Mouse (Mus musculus) bone marrow macrophage, adult 2 months (primary cell): ENCODE measurements around the gene Zmym4. TPM values are rescaled to one million over a fixed set of nuclear protein-coding genes. Genes with fewer than 3 reads are reported as not detected.
"Not testable (repeated sequence)": the region's sequence is repeated elsewhere in the genome, so short reads cannot be mapped to it uniquely, and the experiment has no call there.

ENCODE experiments used
- H3K27ac ChIP-seq: 2 replicates; pipeline ENCODE4 v1.5.1; 2012; ENCODE audit warnings: low read depth, low read length; ENCODE audit not compliant: insufficient read depth
- H3K4me1 ChIP-seq: 2 replicates; pipeline ENCODE4 v1.6.1; 2012; ENCODE audit warnings: low read length; ENCODE audit not compliant: control insufficient read depth, insufficient read depth
- H3K4me3 ChIP-seq: 2 replicates; pipeline ENCODE4 v1.5.1; 2012; ENCODE audit warnings: mild to moderate bottlenecking, low read length, moderate library complexity; ENCODE audit not compliant: insufficient read depth
- CTCF ChIP-seq: IDR thresholded peaks from 2 replicates; pipeline ENCODE4 v1.5.1; 2012; ENCODE audit warnings: low read depth, mild to moderate bottlenecking, low read length, moderate library complexity
- POLR2A ChIP-seq: IDR thresholded peaks from 2 replicates; pipeline ENCODE4 v1.6.1; 2012; ENCODE audit warnings: mild to moderate bottlenecking, low read depth, low read length, borderline replicate concordance
- polyA plus RNA-seq: library from polyadenylated mRNA; stranded (reverse); fragments of >200 nt; gene quantifications from 2 replicates; pipeline ENCODE4 v1.2.4, GENCODE M21; 2012; ENCODE audit not compliant: missing spikeins, insufficient read depth, insufficient read length

Zmym4 gene
- polyA plus RNA-seq: 18.5 and 18.9 TPM in 2 replicates

- H3K4me3 ChIP-seq: peak within 1 kb of the TSS; percentile 72
- H3K27ac ChIP-seq: peak within 1 kb of the TSS; percentile 47
- H3K4me1 ChIP-seq: peaks cover 3% of the 10 kb centered on the region; the same call in 1 of the 2 replicates
- TF ChIP-seq CTCF (no peak), POLR2A (no peak)
Measured at GRCm38 (mm10) chr4:126967864-126968821, at the start of gene Zmym4. Zmym4 (minus strand) TSS chr4:126968135.

GRCm38 (mm10) chr4:127016366-127016765, 48.4 kb upstream of the Zmym4 start:
- TF ChIP-seq POLR2A (no peak), CTCF (no peak)

DNA sequence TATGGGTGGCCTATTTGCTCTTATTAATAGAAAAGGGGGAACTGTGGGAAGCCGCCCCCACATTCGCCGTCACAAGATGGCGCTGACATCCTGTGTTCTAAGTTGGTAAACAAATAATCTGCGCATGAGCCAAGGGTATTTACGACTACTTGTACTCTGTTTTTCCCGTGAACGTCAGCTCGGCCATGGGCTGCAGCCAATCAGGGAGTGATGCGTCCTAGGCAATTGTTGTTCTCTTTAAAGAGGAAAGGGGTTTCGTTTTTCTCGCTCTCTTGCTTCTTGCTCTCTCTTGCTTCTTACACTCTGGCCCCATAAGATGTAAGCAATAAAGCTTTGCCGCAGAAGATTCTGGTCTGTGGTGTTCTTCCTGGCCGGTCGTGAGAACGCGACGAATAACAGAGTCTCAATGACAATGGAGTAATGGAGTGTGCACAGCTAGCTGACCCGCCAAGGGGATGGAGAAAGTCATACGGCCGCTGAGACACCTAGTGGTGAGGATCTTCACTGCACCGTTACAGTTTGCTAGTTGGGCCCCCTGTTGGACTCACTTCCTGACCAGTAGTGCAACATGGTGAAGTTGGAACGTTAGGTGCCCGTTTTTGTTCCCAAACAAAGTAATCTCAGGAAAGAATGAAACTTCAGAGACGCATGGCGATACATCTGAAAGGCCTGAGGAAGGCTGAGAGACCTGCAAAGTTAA, 47.5 kb upstream of the Zmym4 start:
- peak overlapping the region; percentile 59 for H3K4me3 ChIP-seq
- not testable (repeated sequence) for H3K4me1 ChIP-seq
- H3K27ac ChIP-seq: peak overlapping the region; percentile 79

More at GRCm38 (mm10) chr4:127016366-127016765, 48.4 kb upstream of the Zmym4 start:
- Histone ChIP-seq H3K4me1 (no peaks in the 10 kb centered on the region; the same call in 1 of the 2 replicates), H3K4me3 (no peak overlapping the region), H3K27ac (no peak overlapping the region)

GRCm38 (mm10) chr4:127005113-127005936, 37.4 kb upstream of the Zmym4 start:
- Histone ChIP-seq H3K4me1 (no peaks in the 10 kb centered on the region), H3K27ac (no peak overlapping the region), H3K4me3 (no peak overlapping the region)
- TF ChIP-seq CTCF (no peak), POLR2A (no peak)

DNA sequence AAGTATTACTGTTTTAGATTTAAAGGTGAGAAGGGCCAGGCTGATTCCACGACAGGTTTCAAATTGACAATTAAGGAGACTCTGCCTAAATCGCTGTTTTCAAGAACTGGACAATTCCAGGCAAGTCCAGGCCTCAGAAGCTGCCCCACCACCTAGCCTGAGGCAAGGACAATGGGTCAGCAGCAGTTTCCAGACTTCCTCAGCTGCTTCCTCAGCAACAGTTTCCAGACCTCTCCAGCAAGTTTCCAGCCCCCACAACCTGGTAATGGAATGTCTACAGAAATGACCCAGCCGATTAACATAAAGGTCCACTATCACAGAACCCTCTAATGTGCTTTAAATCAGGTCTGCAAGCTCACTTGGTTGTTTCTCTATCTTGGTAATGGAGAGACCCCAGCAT, 36.4 kb upstream of the Zmym4 start:
- Histone ChIP-seq H3K4me1 (no peaks in the 10 kb centered on the region), H3K27ac (no peak overlapping the region), H3K4me3 (no peak overlapping the region)
- no peak for TF ChIP-seq POLR2A
- TF ChIP-seq CTCF: no peak

- TF ChIP-seq CTCF: no peak
- TF ChIP-seq POLR2A: no peak
- Histone ChIP-seq H3K4me1 (no peaks in the 10 kb centered on the region), H3K4me3 (no peak overlapping the region), H3K27ac (no peak overlapping the region)
Measured at GRCm38 (mm10) chr4:127000601-127001105, 32.7 kb upstream of the Zmym4 start.

- not testable (repeated sequence) for H3K4me1 ChIP-seq, H3K27ac ChIP-seq, H3K4me3 ChIP-seq
Measured at GRCm38 (mm10) chr4:126999372-126999771, 31.4 kb upstream of the Zmym4 start.

GRCm38 (mm10) chr4:126992356-126992755, 24.4 kb upstream of the Zmym4 start:
- TF ChIP-seq POLR2A (no peak), CTCF (no peak)
- Histone ChIP-seq H3K27ac (no peak overlapping the region), H3K4me3 (no peak overlapping the region), H3K4me1 (0 out of 2 replicates have a peak, but pooled peaks cover 2% of the 10 kb centered on the region)

GRCm38 (mm10) chr4:126990553-126990952, 22.6 kb upstream of the Zmym4 start:
- Histone ChIP-seq H3K4me1 (0 out of 2 replicates have a peak, but pooled peaks cover 2% of the 10 kb centered on the region), H3K4me3 (no peak overlapping the region), H3K27ac (no peak overlapping the region)
- no peak for TF ChIP-seq POLR2A
- no peak for TF ChIP-seq CTCF

GRCm38 (mm10) chr4:126988503-126988902, 20.6 kb upstream of the Zmym4 start:
- no peak overlapping the region for H3K27ac ChIP-seq
- no peak for TF ChIP-seq CTCF
- TF ChIP-seq POLR2A: no peak
- H3K4me3 ChIP-seq: no peak overlapping the region
- no peaks in the 10 kb centered on the region for H3K4me1 ChIP-seq
